In genomic region chr11:86408686-86409579, GRCm38 (mm10) we compare ENCODE assay signal across 15 mouse cellular contexts. TPM values are rescaled to one million over a fixed set of nuclear protein-coding genes. Genes with fewer than 3 reads are reported as not detected.
DNase-seq lines count a peak whose midpoint lies in the region; ATAC-seq and TF ChIP-seq lines count a peak whose summit lies in the region.
"Had no signal": no experiment of that assay in that cellular context is flagged by ENCODE, and none has a peak within 500 bp of the region (broad histone marks: within the 10 kb centered on the region; RNA-seq: fewer than 3 reads in every experiment).

No protein-coding gene starts in this region.

- H3K4me3 ChIP-seq in thymus, adult 2 months (ENCODE audit: control insufficient read depth, insufficient read depth, low read length), result no peak overlapping the region
- no peak overlapping the region for H3K4me3 ChIP-seq in liver, embryonic 16.5 days (ENCODE audit: low read depth, low read length)
- H3K4me3 ChIP-seq: hindbrain, embryonic 15.5 days; limb, embryonic 10.5 days; lung, embryonic 15.5 days; neural tube, embryonic 13.5 days had no signal

- ATAC-seq in liver, embryonic 16.5 days (ENCODE audit: low read depth), result no peak

- H3K36me3 ChIP-seq in thymus, adult 2 months (ENCODE audit: control insufficient read depth, insufficient read depth, low read length), result no peaks in the 10 kb centered on the region
- H3K36me3 ChIP-seq in liver, embryonic 16.5 days (ENCODE audit: control insufficient read depth, insufficient read depth), result no peaks in the 10 kb centered on the region
- H3K36me3 ChIP-seq: hindbrain, embryonic 15.5 days; limb, embryonic 10.5 days; lung, embryonic 15.5 days; neural tube, embryonic 13.5 days had no signal

- 13% methylated on average over 6 of the region's 6 CpGs for WGBS in thymus, adult 2 months
- 15% methylated on average over 6 of the region's 6 CpGs for WGBS in liver, embryonic 16.5 days (ENCODE audit: insufficient replicate concordance)

- peaks cover 5% of the 10 kb centered on the region for H3K4me1 ChIP-seq in thymus, adult 2 months (replicated peaks; ENCODE audit: control insufficient read depth, insufficient read depth, low read length)
- H3K4me1 ChIP-seq in liver, embryonic 16.5 days (ENCODE audit: control insufficient read depth, low read depth, low read length), result peaks cover 2% of the 10 kb centered on the region; the same call in 1 of the 2 replicates

- no peak overlapping the region for H3K9ac ChIP-seq in liver, embryonic 16.5 days (ENCODE audit: low read depth, low read length)
- H3K9ac ChIP-seq: hindbrain, embryonic 15.5 days; lung, embryonic 15.5 days; neural tube, embryonic 13.5 days had no signal

- peak overlapping the region; percentile 56; the same call in 1 of the 2 replicates for H3K27ac ChIP-seq in thymus, adult 2 months (ENCODE audit: control insufficient read depth, insufficient read depth, low read length)
- no peak overlapping the region for H3K27ac ChIP-seq in liver, embryonic 16.5 days (ENCODE audit: low read length)
- H3K27ac ChIP-seq: hindbrain, embryonic 15.5 days; limb, embryonic 10.5 days; lung, embryonic 15.5 days; neural tube, embryonic 13.5 days had no signal

- no peaks in the 10 kb centered on the region for H3K27me3 ChIP-seq in thymus, adult 2 months (ENCODE audit: control insufficient read depth, insufficient read depth, low read length)
- no peaks in the 10 kb centered on the region for H3K27me3 ChIP-seq in liver, embryonic 16.5 days (ENCODE audit: control insufficient read depth, insufficient read depth, low read depth, low read length)
- H3K27me3 ChIP-seq: hindbrain, embryonic 15.5 days; neural tube, embryonic 13.5 days had no signal

- peak; percentile 30 for DNase-seq in thymus, adult 2 months
- no peak for DNase-seq in thymus, adult 18-20 months
- DNase-seq in T-cell, adult 2 months (ENCODE audit: low spot score), result peak; percentile 15
- DNase-seq in layer of hippocampus, postnatal 10 days (ENCODE audit: low spot score in 2 of 2), result no peak
- no peak for DNase-seq in cerebellum, adult 11 months
- no peak for DNase-seq in right cerebral cortex, adult 18-20 months
- DNase-seq: cerebellum, adult 18-20 months; heart, postnatal 14 days; kidney, adult 2 months; kidney, postnatal 36 days had no signal

- peak overlapping the region; percentile 32; the same call in 1 of the 2 replicates for H3K4me2 ChIP-seq in liver, embryonic 16.5 days (ENCODE audit: low read depth, low read length)
- H3K4me2 ChIP-seq: hindbrain, embryonic 15.5 days; lung, embryonic 15.5 days; neural tube, embryonic 13.5 days had no signal

- no peak for TF ChIP-seq POLR2A in thymus, adult 2 months (IDR thresholded peaks at IDR 0.05; ENCODE audit: control insufficient read depth, extremely low read depth, insufficient read depth, low read length, poor library complexity)

- no peak for TF ChIP-seq CTCF in thymus, adult 2 months (IDR thresholded peaks at IDR 0.05; ENCODE audit: borderline replicate concordance, control insufficient read depth, extremely low read depth, insufficient read depth, low read length, poor library complexity)

- H3K9me3 ChIP-seq in liver, embryonic 16.5 days (replicated peaks; ENCODE audit: control insufficient read depth, low read length), result no peaks in the 10 kb centered on the region
- H3K9me3 ChIP-seq: hindbrain, embryonic 15.5 days; limb, embryonic 10.5 days; lung, embryonic 15.5 days; neural tube, embryonic 13.5 days had no signal

RNA-seq across cellular contexts. Expression of gene Med13, which starts 51.5 kb away (rescaled TPM):
- 60.6 and 69.5 TPM in 2 replicates for polyA plus RNA-seq in thymus, adult 2 months (2012; rRNA removed)
- 3.0 and 3.5 TPM in 2 replicates for polyA plus RNA-seq in liver, embryonic 16.5 days (2015; fragmentation: Nextera tagmentation; extraction: Ambion mirVana)
- 10 to 100 TPM; 55.5 to 60.9 TPM for total RNA-seq in layer of hippocampus, postnatal 10 days (2021)

Comparison
In these comparisons a context has a peak if more than half of its experiments do, and no peak if none do; other contexts are left out.
1. DNase-seq: peak in thymus, adult 2 months (single experiment) and T-cell, adult 2 months (single experiment); none in thymus, adult 18-20 months (0 of 2), layer of hippocampus, postnatal 10 days (0 of 2), cerebellum, adult 11 months (single experiment) and right cerebral cortex, adult 18-20 months (single experiment).
2. RNA of gene Med13, which starts 51.5 kb away (polyA plus RNA-seq): 60.6 to 69.5 TPM in thymus, adult 2 months; 3.0 to 3.5 TPM in liver, embryonic 16.5 days; every median in the first group is over 10 times any median in the second.